Mouse (Mus musculus) kidney, embryonic 14.5 days (tissue): ENCODE data around the gene Esp34. TPM values are rescaled to one million over a fixed set of nuclear protein-coding genes. Genes with fewer than 3 reads are reported as not detected.

ENCODE experiments used
- ATAC-seq: fragments of 200-750 bp; cut with Nextera tagmentation; 2 replicates; pipeline ENCODE4 v1.8.0; 2017; ENCODE audit warnings: moderate number of reproducible peaks, mild to moderate bottlenecking, moderate TSS enrichment, moderate library complexity; ENCODE audit not compliant: low FRiP score, low TSS enrichment
- H3K27ac ChIP-seq: fragments of 300-500 bp; sonication (generic); 2 replicates; pipeline ENCODE4 v1.5.1; 2014; ENCODE audit warnings: low read depth, mild to moderate bottlenecking, low read length, moderate library complexity, mixed read lengths
- H3K27me3 ChIP-seq: fragments of 300-500 bp; sonication (generic); 2 replicates; pipeline ENCODE4 v1.6.1; 2014; ENCODE audit warnings: mild to moderate bottlenecking, low read length; ENCODE audit not compliant: control insufficient read depth, insufficient read depth
- H3K36me3 ChIP-seq: fragments of 300-500 bp; sonication (generic); 2 replicates; pipeline ENCODE4 v1.6.1; 2014; ENCODE audit warnings: low read length, mixed read lengths; ENCODE audit not compliant: control insufficient read depth, insufficient read depth
- H3K4me1 ChIP-seq: fragments of 300-500 bp; sonication (generic); 2 replicates; pipeline ENCODE4 v1.6.1; 2014; ENCODE audit warnings: low read length, mixed read lengths; ENCODE audit not compliant: control insufficient read depth, insufficient read depth
- H3K4me2 ChIP-seq: fragments of 300-500 bp; sonication (generic); replicated peaks from 2 replicates; pipeline ENCODE4 v1.6.1; 2014; ENCODE audit warnings: low read depth, mild to moderate bottlenecking, low read length
- H3K4me3 ChIP-seq: fragments of 300-500 bp; sonication (generic); 2 replicates; pipeline ENCODE4 v1.5.1; 2014; ENCODE audit warnings: mild to moderate bottlenecking, low read length
- H3K9ac ChIP-seq: fragments of 300-500 bp; sonication (generic); 2 replicates; pipeline ENCODE4 v1.6.1; 2014; ENCODE audit warnings: low read depth, mild to moderate bottlenecking, low read length, moderate library complexity
- H3K9me3 ChIP-seq: fragments of 300-500 bp; sonication (generic); 2 replicates; pipeline ENCODE4 v1.6.1; 2016; ENCODE audit warnings: low read length; ENCODE audit not compliant: control insufficient read depth
- WGBS: fragments of 180-500 bp; shearing (Covaris S2); extraction: QIAGEN DNeasy Blood & Tissue Kit; methylation state at CpG from one replicate; pipeline ENCODE4 v1.1.7; 2014; 5-methylcytosine and 5-hydroxymethylcytosine counted together
- polyA plus RNA-seq: library from polyadenylated mRNA; unstranded; fragments of >200 nt; fragmentation: Nextera tagmentation; extraction: Ambion mirVana; gene quantifications from 2 replicates; pipeline ENCODE4 v1.2.1, GENCODE M21; 2014

Gene Esp34
- polyA plus RNA-seq = not detected in 2 replicates

GRCm38 (mm10) chr17:38553892-38554291, at the start of gene Esp34:
Esp34 (plus strand) TSS chr17:38554192.
- H3K4me1 ChIP-seq = no peaks in the 10 kb centered on the region
- H3K9me3 ChIP-seq = no peaks in the 10 kb centered on the region
- no peak within 1 kb of the TSS for H3K4me2 ChIP-seq
- whole genome bisulfite sequencing = 88% methylated on average over 1 of the region's 1 CpGs
- no peak within 1 kb of the TSS for H3K4me3 ChIP-seq
- no peaks in the 10 kb centered on the region for H3K27me3 ChIP-seq
- ATAC-seq = no peak
- no peak within 1 kb of the TSS for H3K27ac ChIP-seq
- H3K9ac ChIP-seq = no peak within 1 kb of the TSS
- no peaks in the 10 kb centered on the region for H3K36me3 ChIP-seq

GRCm38 (mm10) chr17:38562527-38562926, 8.5 kb downstream of the Esp34 start:
- no peak for ATAC-seq
- no peaks in the 10 kb centered on the region for H3K27me3 ChIP-seq
- no peak overlapping the region for H3K4me3 ChIP-seq
- H3K27ac ChIP-seq = no peak overlapping the region
- H3K4me1 ChIP-seq = no peaks in the 10 kb centered on the region
- no peak overlapping the region for H3K9ac ChIP-seq
- no peak overlapping the region for H3K4me2 ChIP-seq
- WGBS = 74% methylated on average over 5 of the region's 5 CpGs
- H3K36me3 ChIP-seq = no peaks in the 10 kb centered on the region
- 0 out of 2 replicates have a peak, but pooled peaks cover 2% of the 10 kb centered on the region for H3K9me3 ChIP-seq

Other genes with a start within 250 kb of the Esp34 start
- gene Olfr137, start 246.6 kb upstream of the Esp34 start, polyA plus RNA-seq = not detected in 2 replicates
- gene Olfr136, start 224.4 kb upstream of the Esp34 start, polyA plus RNA-seq = not detected in 2 replicates
- not detected in 2 replicates for gene Esp36, start 134.0 kb upstream of the Esp34 start, polyA plus RNA-seq
- gene Esp31, start 85.3 kb downstream of the Esp34 start, polyA plus RNA-seq = not detected in 2 replicates